Mouse (Mus musculus): ENCODE measurements around the gene Trf.

DNA sequence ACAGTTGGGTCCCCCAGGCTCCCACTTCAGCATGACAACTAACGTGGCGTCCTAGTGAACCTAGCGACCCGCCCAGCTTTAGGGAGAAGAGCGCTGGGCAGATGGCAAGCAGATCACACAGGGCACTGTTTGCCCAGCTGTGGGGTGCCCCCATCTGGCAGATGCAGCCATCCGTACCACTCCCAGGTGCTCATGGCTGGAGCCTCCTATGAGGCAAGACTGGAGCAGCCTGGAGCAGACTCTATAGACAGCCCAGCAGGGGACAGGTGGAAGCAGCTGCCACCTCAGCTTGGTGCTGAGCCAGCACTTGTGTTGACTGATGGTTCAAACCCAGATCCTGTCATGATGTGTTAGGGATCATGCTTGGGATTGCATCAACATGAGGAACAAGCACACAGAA is 62.2 kb downstream of the Trf start:
- TF ChIP-seq EP300 (optimal IDR thresholded peaks at IDR 0.05) (no peak), CTCF (IDR thresholded peaks at IDR 0.05; ENCODE audit: low read depth) (0 out of 2 replicates have a peak, but pooled peaks have one; percentile 17)
